Mouse (Mus musculus) forebrain, embryonic 13.5 days (tissue): ENCODE measurements around the gene Arl13a. TPM values are rescaled to one million over a fixed set of nuclear protein-coding genes. Genes with fewer than 3 reads are reported as not detected.

Source experiments
- ATAC-seq: fragments of 200-750 bp; cut with Nextera tagmentation; 2 replicates; pipeline ENCODE4 v1.8.0; 2017
- H3K27ac ChIP-seq: fragments of 300-500 bp; sonication (generic); 2 replicates; pipeline ENCODE4 v1.5.1; 2015; ENCODE audit warnings: inconsistent platforms, mild to moderate bottlenecking, moderate library complexity
- H3K27me3 ChIP-seq: fragments of 300-500 bp; sonication (generic); 2 replicates; pipeline ENCODE4 v1.6.1; 2015; ENCODE audit warnings: mild to moderate bottlenecking, inconsistent platforms
- H3K36me3 ChIP-seq: fragments of 300-500 bp; sonication (generic); 2 replicates; pipeline ENCODE4 v1.6.1; 2015; ENCODE audit warnings: mild to moderate bottlenecking, inconsistent platforms; ENCODE audit not compliant: poor library complexity, severe bottlenecking
- H3K4me1 ChIP-seq: fragments of 300-500 bp; sonication (generic); 2 replicates; pipeline ENCODE4 v1.6.1; 2015; ENCODE audit warnings: inconsistent platforms
- H3K4me2 ChIP-seq: fragments of 300-500 bp; sonication (generic); 2 replicates; pipeline ENCODE4 v1.6.1; 2015; ENCODE audit warnings: inconsistent platforms, mild to moderate bottlenecking, moderate library complexity
- H3K4me3 ChIP-seq: fragments of 300-500 bp; sonication (generic); 2 replicates; pipeline ENCODE4 v1.5.1; 2015; ENCODE audit warnings: mild to moderate bottlenecking, inconsistent platforms
- H3K9ac ChIP-seq: fragments of 300-500 bp; sonication (generic); 2 replicates; pipeline ENCODE4 v1.6.1; 2015; ENCODE audit warnings: mild to moderate bottlenecking, inconsistent platforms
- H3K9me3 ChIP-seq: fragments of 300-500 bp; sonication (generic); replicated peaks from 2 replicates; pipeline ENCODE4 v1.6.1; 2016; ENCODE audit warnings: inconsistent platforms
- WGBS: fragments of 180-500 bp; shearing (Covaris S2); methylation state at CpG from one replicate; pipeline ENCODE4 v1.1.7; 2015; 5-methylcytosine and 5-hydroxymethylcytosine counted together
- polyA plus RNA-seq: library from polyadenylated mRNA; unstranded; fragments of >200 nt; fragmentation: Nextera tagmentation; extraction: Ambion mirVana; gene quantifications from 2 replicates; pipeline ENCODE4 v1.2.1, GENCODE M21; 2015

The Arl13a gene
- polyA plus RNA-seq, 1 experiment from 2014 or later = not detected

DNA sequence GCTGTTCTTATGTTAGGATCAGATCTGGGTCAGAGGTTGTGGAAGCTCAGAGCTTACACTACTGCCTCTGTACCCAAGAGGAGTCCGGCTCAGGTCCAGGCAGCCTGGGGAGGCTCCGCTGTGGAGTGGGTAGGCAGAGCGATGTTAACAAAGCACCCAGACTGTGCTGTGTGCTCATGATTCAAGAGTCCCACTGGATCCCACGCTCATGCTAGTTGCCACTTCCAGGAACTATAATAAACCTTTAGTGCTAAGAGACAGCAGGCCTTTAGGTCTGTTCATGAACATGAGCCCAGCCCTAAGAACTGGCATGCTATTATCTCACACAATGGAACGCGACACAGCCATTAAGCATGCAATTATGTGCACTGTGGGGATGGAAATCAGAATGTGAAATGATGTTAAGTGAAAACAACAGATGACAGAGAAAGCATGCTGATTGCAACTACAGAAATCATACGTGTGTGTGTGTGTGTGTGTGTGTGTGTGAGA, 23.9 kb downstream of the Arl13a start:
- H3K9me3 ChIP-seq = no peaks in the 10 kb centered on the region
- H3K9ac ChIP-seq = no peak overlapping the region
- no peak overlapping the region for H3K4me2 ChIP-seq
- no peaks in the 10 kb centered on the region for H3K36me3 ChIP-seq
- ATAC-seq = no peak; the same call in 1 of the 2 replicates
- H3K27ac ChIP-seq = no peak overlapping the region
- H3K4me3 ChIP-seq = no peak overlapping the region
- WGBS = 62% methylated on average over 7 of the region's 7 CpGs
- H3K27me3 ChIP-seq = no peaks in the 10 kb centered on the region
- H3K4me1 ChIP-seq = no peaks in the 10 kb centered on the region

DNA sequence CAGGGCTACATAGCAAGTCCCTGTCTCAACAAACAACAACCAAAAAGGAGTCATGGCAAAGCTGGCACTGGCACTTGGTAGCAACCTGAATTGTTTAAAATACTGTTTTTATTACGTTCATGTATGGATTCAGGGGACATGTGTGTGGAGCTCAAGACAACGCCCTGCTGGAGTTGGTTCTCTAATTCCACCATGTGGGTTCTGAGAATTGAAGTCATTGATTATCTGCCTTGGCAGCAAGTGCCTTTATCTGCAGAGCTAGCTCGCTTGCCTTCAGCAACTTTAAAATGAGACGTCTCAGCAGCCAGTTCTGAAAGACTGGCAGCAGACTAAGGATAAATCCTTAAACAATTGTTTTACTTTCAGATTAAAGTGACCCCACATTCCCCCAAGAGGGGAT, 30.9 kb downstream of the Arl13a start:
- Histone ChIP-seq H3K9me3 (no peaks in the 10 kb centered on the region), H3K36me3 (no peaks in the 10 kb centered on the region), H3K9ac (no peak overlapping the region), H3K4me1 (no peaks in the 10 kb centered on the region), H3K27ac (no peak overlapping the region), H3K4me3 (no peak overlapping the region), H3K27me3 (no peaks in the 10 kb centered on the region), H3K4me2 (no peak overlapping the region)
- 48% methylated on average over 4 of the region's 4 CpGs for WGBS
- ATAC-seq = no peak

DNA sequence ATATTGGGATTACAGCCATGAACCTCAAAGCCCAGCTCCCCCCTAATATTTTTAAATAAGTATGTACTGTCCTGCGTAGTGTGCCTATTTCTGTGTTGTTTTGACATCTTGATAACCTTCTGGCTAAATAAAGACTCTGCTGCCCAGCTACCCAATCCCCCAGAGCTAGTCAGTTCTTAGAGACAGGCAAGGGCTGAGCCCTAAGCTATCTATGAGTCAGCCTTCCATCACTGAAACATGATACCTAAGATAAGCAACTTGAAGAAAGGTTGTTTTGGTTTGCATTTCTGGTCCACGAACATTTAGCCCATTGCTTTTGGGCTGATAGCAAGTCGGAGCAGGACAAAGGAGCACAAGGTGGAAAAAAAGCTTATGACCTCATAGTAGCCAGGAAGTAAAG, 33.3 kb downstream of the Arl13a start:
- WGBS = 76% methylated on average over 3 of the region's 3 CpGs
- no peaks in the 10 kb centered on the region for H3K4me1 ChIP-seq
- no peaks in the 10 kb centered on the region for H3K36me3 ChIP-seq
- ATAC-seq = no peak
- no peaks in the 10 kb centered on the region for H3K9me3 ChIP-seq
- no peak overlapping the region for H3K4me2 ChIP-seq
- H3K4me3 ChIP-seq = no peak overlapping the region
- no peak overlapping the region for H3K27ac ChIP-seq
- no peaks in the 10 kb centered on the region for H3K27me3 ChIP-seq
- no peak overlapping the region for H3K9ac ChIP-seq

- Histone ChIP-seq H3K36me3 (no peaks in the 10 kb centered on the region), H3K9ac (no peak within 1 kb of the TSS), H3K9me3 (no peaks in the 10 kb centered on the region), H3K4me2 (no peak within 1 kb of the TSS), H3K27me3 (no peaks in the 10 kb centered on the region), H3K27ac (no peak within 1 kb of the TSS), H3K4me1 (no peaks in the 10 kb centered on the region), H3K4me3 (no peak within 1 kb of the TSS)
- no peak for ATAC-seq
- 50% methylated on average over 4 of the region's 4 CpGs for WGBS
Measured at GRCm38 (mm10) chrX:134221856-134222255, 34.6 kb downstream of the Arl13a start, which contains the start of gene Nox1. TSS of gene Nox1 (minus strand) at chrX:134221956.

DNA sequence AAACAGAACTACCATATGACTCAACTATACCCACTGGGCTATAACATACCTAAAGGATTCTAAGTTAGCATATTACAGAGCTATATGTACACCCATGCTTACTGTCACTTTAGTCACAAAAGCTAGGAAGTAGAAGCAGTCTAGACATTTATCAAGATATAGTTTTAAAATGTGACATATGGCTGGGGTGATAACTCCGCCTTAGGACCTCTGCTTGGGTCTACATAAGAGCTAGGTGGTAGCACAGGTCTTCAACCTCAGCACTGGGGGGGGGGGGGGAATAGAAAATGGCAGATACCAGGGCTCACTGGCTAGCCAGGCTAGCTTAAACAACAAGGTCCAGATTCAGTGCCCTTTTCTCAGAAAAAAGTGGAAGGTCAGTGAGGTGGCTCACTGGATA, 45.7 kb downstream of the Arl13a start:
- no peak for ATAC-seq
- WGBS = 93% methylated on average over 1 of the region's 1 CpGs
- H3K4me3 ChIP-seq = no peak overlapping the region
- H3K27me3 ChIP-seq = no peaks in the 10 kb centered on the region
- no peaks in the 10 kb centered on the region for H3K4me1 ChIP-seq
- H3K9ac ChIP-seq = no peak overlapping the region
- no peaks in the 10 kb centered on the region for H3K9me3 ChIP-seq
- no peak overlapping the region for H3K27ac ChIP-seq
- H3K4me2 ChIP-seq = no peak overlapping the region
- no peaks in the 10 kb centered on the region for H3K36me3 ChIP-seq

DNA sequence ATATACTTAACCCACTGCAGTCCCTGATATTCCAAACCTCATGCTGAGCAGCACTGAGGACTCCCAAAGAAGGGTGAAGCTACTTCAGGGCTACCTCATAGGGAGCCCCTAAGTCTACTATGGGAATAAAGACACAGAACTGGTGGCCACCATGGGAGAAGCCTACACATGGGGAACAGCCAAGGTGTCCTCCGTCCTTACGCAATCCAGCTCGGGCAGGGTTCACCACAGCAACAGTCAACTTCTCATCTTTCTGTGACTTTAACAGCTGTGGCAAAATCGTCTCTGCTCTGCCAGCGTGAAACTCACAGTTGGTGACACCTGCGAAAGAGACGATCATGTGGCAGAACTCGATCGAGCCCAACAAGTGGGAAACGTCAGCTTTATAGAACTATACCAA, 51.0 kb downstream of the Arl13a start:
- Histone ChIP-seq H3K4me2 (no peak overlapping the region), H3K9me3 (no peaks in the 10 kb centered on the region), H3K27ac (no peak overlapping the region), H3K9ac (no peak overlapping the region), H3K27me3 (no peaks in the 10 kb centered on the region), H3K4me1 (no peaks in the 10 kb centered on the region), H3K36me3 (no peaks in the 10 kb centered on the region), H3K4me3 (no peak overlapping the region)
- no peak for ATAC-seq
- 92% methylated on average over 10 of the region's 10 CpGs for WGBS

GRCm38 (mm10) chrX:134245946-134246345, 58.6 kb downstream of the Arl13a start:
- no peak overlapping the region for H3K4me2 ChIP-seq
- WGBS = 87% methylated on average over 10 of the region's 10 CpGs
- H3K9me3 ChIP-seq = no peaks in the 10 kb centered on the region
- H3K27ac ChIP-seq = no peak overlapping the region
- no peak overlapping the region for H3K9ac ChIP-seq
- no peaks in the 10 kb centered on the region for H3K4me1 ChIP-seq
- no peaks in the 10 kb centered on the region for H3K36me3 ChIP-seq
- H3K27me3 ChIP-seq = no peaks in the 10 kb centered on the region
- no peak overlapping the region for H3K4me3 ChIP-seq
- ATAC-seq = no peak

- H3K36me3 ChIP-seq = no peaks in the 10 kb centered on the region
- H3K9ac ChIP-seq = no peak overlapping the region
- H3K9me3 ChIP-seq = no peaks in the 10 kb centered on the region
- no peaks in the 10 kb centered on the region for H3K4me1 ChIP-seq
- H3K27me3 ChIP-seq = no peaks in the 10 kb centered on the region
- WGBS = 49% methylated on average over 2 of the region's 2 CpGs
- no peak overlapping the region for H3K27ac ChIP-seq
- H3K4me2 ChIP-seq = no peak overlapping the region
- no peak for ATAC-seq
- no peak overlapping the region for H3K4me3 ChIP-seq
Measured at GRCm38 (mm10) chrX:134248202-134248601, 60.9 kb downstream of the Arl13a start.

Other genes starting within 250 kb of the Arl13a start
- 0.76 and 0.79 TPM in 2 replicates for gene Sytl4, start 205.7 kb upstream of the Arl13a start, polyA plus RNA-seq
- 59.8 and 68.3 TPM in 2 replicates for gene Cstf2, start 128.3 kb upstream of the Arl13a start, polyA plus RNA-seq
- 0.09 and 0.11 TPM in 2 replicates for gene Xkrx, start 25.4 kb upstream of the Arl13a start, polyA plus RNA-seq
- 0.08 and 0.21 TPM in 2 replicates for gene Nox1, start 34.5 kb downstream of the Arl13a start, polyA plus RNA-seq
- gene Trmt2b, start 89.5 kb downstream of the Arl13a start, polyA plus RNA-seq = 7.2 and 7.9 TPM in 2 replicates
- gene Tmem35a, start 107.7 kb downstream of the Arl13a start, polyA plus RNA-seq = 77.4 and 84.6 TPM in 2 replicates
- gene Cenpi, start 120.6 kb downstream of the Arl13a start, polyA plus RNA-seq = 24.5 and 27.3 TPM in 2 replicates
- gene Drp2, start 217.1 kb downstream of the Arl13a start, polyA plus RNA-seq = 10.8 and 13.1 TPM in 2 replicates